Mouse (Mus musculus): ENCODE data around the gene Gm5150. TPM values are rescaled to one million over a fixed set of nuclear protein-coding genes. Genes with fewer than 3 reads are reported as not detected.
"Not testable (repeated sequence)": the region's sequence is repeated elsewhere in the genome, so short reads cannot be mapped to it uniquely, and the experiment has no call there.

Gm5150 gene
- polyA plus RNA-seq (2014; fragmentation: Nextera tagmentation; extraction: Ambion mirVana) = not detected in 2 replicates

DNA sequence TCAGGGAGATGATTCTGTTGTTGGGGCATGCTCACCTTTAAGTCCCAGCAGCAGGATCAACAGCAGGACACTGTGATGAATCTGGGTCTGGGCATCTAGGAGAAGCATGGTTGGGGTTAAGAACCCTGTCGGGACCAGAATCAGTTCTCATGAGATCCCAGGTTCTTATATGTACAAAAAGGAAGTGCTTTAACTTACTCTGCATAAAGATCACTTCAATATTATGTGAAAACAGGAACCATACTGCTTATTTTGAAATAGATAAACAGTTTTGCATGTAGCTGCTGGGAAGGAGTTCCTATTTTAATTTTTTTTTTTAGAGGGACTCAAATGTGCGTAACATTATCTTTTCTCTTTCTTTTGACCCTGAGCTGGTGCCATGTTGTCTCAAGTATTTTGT is at the start of gene Gm5150:
Gm5150 (minus strand) TSS at position 223 of the 400 bp plus-strand sequence.
- Histone ChIP-seq H3K27ac (ENCODE audit: low read depth, low read length) (no peak within 1 kb of the TSS), H3K9ac (ENCODE audit: low read length) (no peak within 1 kb of the TSS), H3K4me3 (ENCODE audit: low read depth, low read length) (no peak within 1 kb of the TSS), H3K4me1 (ENCODE audit: control insufficient read depth, insufficient read depth, low read length) (no peaks in the 10 kb centered on the region), H3K27me3 (replicated peaks; ENCODE audit: control insufficient read depth, insufficient read depth, low read length) (no peaks in the 10 kb centered on the region), H3K4me2 (ENCODE audit: low read length) (no peak within 1 kb of the TSS), H3K9me3 (replicated peaks; ENCODE audit: control insufficient read depth, low read length) (no peaks in the 10 kb centered on the region), H3K36me3 (ENCODE audit: control insufficient read depth, insufficient read depth, low read length) (no peaks in the 10 kb centered on the region)
- WGBS = 95% methylated on average over 2 of the region's 2 CpGs
- DNase-seq (ENCODE audit: low spot score) (no peak), ATAC-seq (no peak)

DNA sequence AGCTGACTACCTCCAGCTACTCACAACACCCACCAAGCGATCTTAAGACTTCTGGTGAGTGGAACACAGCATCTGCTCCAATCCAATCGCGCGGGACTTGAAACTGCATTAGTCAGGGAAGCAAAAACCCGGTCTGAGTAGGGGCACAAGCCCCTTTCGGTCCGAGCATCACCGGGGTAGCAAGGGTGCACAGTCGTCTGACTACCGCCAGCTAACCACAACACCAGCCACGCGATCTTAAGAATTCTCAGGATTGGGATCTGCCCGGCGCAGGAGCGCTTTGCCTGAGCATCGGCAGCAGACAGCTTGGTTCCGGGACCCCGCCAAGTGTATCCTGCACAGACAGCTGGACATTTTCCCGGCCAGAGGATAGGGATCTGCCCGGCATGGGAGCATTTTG is 45.5 kb upstream of the Gm5150 start:
- not testable (repeated sequence) for H3K36me3 ChIP-seq (ENCODE audit: control insufficient read depth, insufficient read depth, low read length); DNase-seq (ENCODE audit: low spot score); H3K9me3 ChIP-seq (replicated peaks; ENCODE audit: control insufficient read depth, low read length); H3K4me2 ChIP-seq (ENCODE audit: low read length); H3K27me3 ChIP-seq (replicated peaks; ENCODE audit: control insufficient read depth, insufficient read depth, low read length); H3K27ac ChIP-seq (ENCODE audit: low read depth, low read length); H3K4me1 ChIP-seq (ENCODE audit: control insufficient read depth, insufficient read depth, low read length); ATAC-seq; H3K4me3 ChIP-seq (ENCODE audit: low read depth, low read length); H3K9ac ChIP-seq (ENCODE audit: low read length)
- 87% methylated on average over 20 of the region's 20 CpGs for WGBS

DNA sequence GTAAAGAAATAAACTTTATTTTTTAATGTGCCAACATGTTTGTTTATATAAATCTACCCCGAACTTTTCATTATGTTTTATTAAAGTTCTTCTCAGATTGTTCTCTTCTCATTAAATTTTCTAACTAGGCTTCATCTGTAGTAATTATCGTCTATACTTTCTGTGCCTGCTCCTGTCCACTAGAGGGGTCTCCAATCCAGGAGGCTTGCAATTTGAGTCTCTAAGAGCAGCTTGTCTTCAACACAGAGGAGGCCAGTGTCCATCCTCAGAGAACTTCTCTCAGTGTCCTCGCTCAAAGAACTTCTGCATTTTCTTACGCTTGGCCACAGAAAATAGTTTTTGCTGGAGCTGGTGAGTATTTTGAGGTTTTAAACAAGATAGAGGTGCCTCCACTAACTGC is 41.1 kb upstream of the Gm5150 start:
- Histone ChIP-seq H3K4me2 (ENCODE audit: low read length) (no peak overlapping the region), H3K9ac (ENCODE audit: low read length) (no peak overlapping the region), H3K4me1 (ENCODE audit: control insufficient read depth, insufficient read depth, low read length) (no peaks in the 10 kb centered on the region), H3K27ac (ENCODE audit: low read depth, low read length) (no peak overlapping the region), H3K27me3 (replicated peaks; ENCODE audit: control insufficient read depth, insufficient read depth, low read length) (no peaks in the 10 kb centered on the region), H3K4me3 (ENCODE audit: low read depth, low read length) (no peak overlapping the region), H3K36me3 (ENCODE audit: control insufficient read depth, insufficient read depth, low read length) (no peaks in the 10 kb centered on the region), H3K9me3 (replicated peaks; ENCODE audit: control insufficient read depth, low read length) (no peaks in the 10 kb centered on the region)
- no peak for DNase-seq (ENCODE audit: low spot score)
- ATAC-seq = no peak
- WGBS = 64% methylated on average over 4 of the region's 4 CpGs

DNA sequence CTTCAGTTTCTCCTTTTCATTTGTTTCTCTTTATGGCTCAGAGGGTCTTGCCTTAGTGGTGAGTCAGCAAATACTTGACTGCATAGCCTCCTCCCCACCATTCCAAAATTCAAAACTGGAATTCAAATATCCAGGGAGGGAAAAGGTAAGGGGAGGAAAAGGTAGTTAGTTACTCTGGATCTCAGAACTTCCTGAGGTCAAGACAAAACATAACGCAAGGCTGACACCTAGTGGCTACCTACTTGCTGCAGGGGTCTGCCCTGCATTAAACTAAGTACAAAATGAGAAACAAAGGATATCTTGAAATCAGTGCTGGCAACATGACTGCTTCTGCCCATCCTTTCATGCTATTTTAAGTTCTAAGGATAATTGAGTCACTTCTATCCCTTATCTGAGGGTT is 37.1 kb upstream of the Gm5150 start:
- H3K4me2 ChIP-seq (ENCODE audit: low read length) = no peak overlapping the region
- WGBS = 0% methylated on average over 1 of the region's 1 CpGs

DNA sequence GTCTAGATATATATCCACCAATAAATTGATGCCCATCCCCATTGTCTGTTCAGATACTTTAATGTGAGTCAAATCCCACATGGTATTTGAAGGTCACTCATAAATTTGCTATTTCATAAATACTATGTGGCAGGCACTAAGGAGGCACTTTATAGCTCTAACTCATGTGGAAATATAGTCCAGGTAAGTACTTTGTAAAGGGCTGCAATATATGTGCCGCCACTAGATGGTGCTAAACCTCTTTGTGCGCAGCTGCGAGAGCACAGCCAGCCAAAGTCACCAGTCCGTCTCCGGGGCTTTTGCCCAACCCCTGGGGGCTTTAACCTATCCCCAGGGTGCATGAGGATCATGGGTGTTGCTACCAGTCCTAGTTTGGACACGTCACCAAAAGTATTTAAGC is 18.8 kb upstream of the Gm5150 start:
- not testable (repeated sequence) for H3K27ac ChIP-seq (ENCODE audit: low read depth, low read length); H3K36me3 ChIP-seq (ENCODE audit: control insufficient read depth, insufficient read depth, low read length); H3K9ac ChIP-seq (ENCODE audit: low read length); H3K9me3 ChIP-seq (replicated peaks; ENCODE audit: control insufficient read depth, low read length); H3K4me3 ChIP-seq (ENCODE audit: low read depth, low read length); H3K4me1 ChIP-seq (ENCODE audit: control insufficient read depth, insufficient read depth, low read length); H3K27me3 ChIP-seq (replicated peaks; ENCODE audit: control insufficient read depth, insufficient read depth, low read length); H3K4me2 ChIP-seq (ENCODE audit: low read length)
- ATAC-seq = peak; percentile 78
- DNase-seq (ENCODE audit: low spot score) = peak; percentile 28
- under 1% methylated on average over 4 of the region's 6 CpGs for WGBS

More for the DNA sequence above, 37.1 kb upstream of the Gm5150 start:
- H3K27me3 ChIP-seq (replicated peaks; ENCODE audit: control insufficient read depth, insufficient read depth, low read length) = no peaks in the 10 kb centered on the region
- no peak overlapping the region for H3K27ac ChIP-seq (ENCODE audit: low read depth, low read length)
- no peaks in the 10 kb centered on the region for H3K9me3 ChIP-seq (replicated peaks; ENCODE audit: control insufficient read depth, low read length)
- H3K9ac ChIP-seq (ENCODE audit: low read length) = no peak overlapping the region
- DNase-seq (ENCODE audit: low spot score) = peak; percentile 65
- H3K36me3 ChIP-seq (ENCODE audit: control insufficient read depth, insufficient read depth, low read length) = no peaks in the 10 kb centered on the region
- no peak overlapping the region for H3K4me3 ChIP-seq (ENCODE audit: low read depth, low read length)
- H3K4me1 ChIP-seq (ENCODE audit: control insufficient read depth, insufficient read depth, low read length) = no peaks in the 10 kb centered on the region
- peak; percentile 57; the same call in 1 of the 2 replicates for ATAC-seq

DNA sequence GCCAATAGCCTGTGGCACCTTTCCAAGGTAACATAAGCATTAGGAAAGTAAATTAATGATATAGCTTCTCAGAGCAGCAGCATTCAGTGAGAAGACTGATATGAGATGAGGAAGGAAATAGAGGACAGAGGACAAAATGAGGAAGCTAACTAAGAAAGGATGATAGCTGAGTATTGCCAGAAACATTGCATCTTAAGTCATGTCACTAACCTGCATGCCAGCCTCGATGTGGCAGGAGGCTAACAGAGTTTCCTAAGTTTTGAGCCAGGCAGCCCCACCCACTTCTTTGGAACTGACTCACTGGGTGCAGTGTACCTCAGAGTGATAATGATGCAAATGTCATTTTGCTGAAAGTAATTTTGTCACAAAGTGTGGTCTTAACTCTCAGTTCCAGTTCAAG is 16.0 kb upstream of the Gm5150 start:
- no peaks in the 10 kb centered on the region for H3K36me3 ChIP-seq (ENCODE audit: control insufficient read depth, insufficient read depth, low read length)
- DNase-seq (ENCODE audit: low spot score) (no peak), ATAC-seq (no peak)
- no peak overlapping the region for H3K27ac ChIP-seq (ENCODE audit: low read depth, low read length)
- 63% methylated on average over 1 of the region's 1 CpGs for WGBS
- H3K4me2 ChIP-seq (ENCODE audit: low read length) = no peak overlapping the region
- H3K27me3 ChIP-seq (replicated peaks; ENCODE audit: control insufficient read depth, insufficient read depth, low read length) = no peaks in the 10 kb centered on the region
- no peak overlapping the region for H3K4me3 ChIP-seq (ENCODE audit: low read depth, low read length)
- H3K9me3 ChIP-seq (replicated peaks; ENCODE audit: control insufficient read depth, low read length) = no peaks in the 10 kb centered on the region
- no peaks in the 10 kb centered on the region for H3K4me1 ChIP-seq (ENCODE audit: control insufficient read depth, insufficient read depth, low read length)
- no peak overlapping the region for H3K9ac ChIP-seq (ENCODE audit: low read length)

DNA sequence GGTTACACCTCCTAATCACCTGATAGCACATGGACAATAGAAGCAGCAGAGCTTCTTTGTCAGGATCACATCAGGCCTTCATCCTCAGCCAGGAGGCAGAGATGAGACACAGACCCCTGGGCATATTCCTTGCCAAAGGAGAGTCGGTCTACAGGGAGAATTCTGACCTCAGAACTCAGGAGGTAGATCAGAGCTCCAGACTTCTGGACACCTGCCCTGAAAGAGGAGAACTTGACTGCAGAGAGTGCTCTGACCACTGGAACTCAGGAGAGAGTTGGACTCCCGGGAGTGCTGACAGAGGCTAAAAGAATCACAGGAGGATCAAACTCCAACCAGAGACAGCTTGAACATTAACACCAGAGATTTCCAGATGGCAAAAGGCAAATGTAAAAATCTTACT is 8.2 kb upstream of the Gm5150 start:
- H3K4me3 ChIP-seq (ENCODE audit: low read depth, low read length); H3K4me2 ChIP-seq (ENCODE audit: low read length); H3K27ac ChIP-seq (ENCODE audit: low read depth, low read length); H3K36me3 ChIP-seq (ENCODE audit: control insufficient read depth, insufficient read depth, low read length); ATAC-seq; DNase-seq (ENCODE audit: low spot score); H3K4me1 ChIP-seq (ENCODE audit: control insufficient read depth, insufficient read depth, low read length); H3K9ac ChIP-seq (ENCODE audit: low read length); H3K9me3 ChIP-seq (replicated peaks; ENCODE audit: control insufficient read depth, low read length); H3K27me3 ChIP-seq (replicated peaks; ENCODE audit: control insufficient read depth, insufficient read depth, low read length): not testable (repeated sequence)
- 98% methylated on average over 2 of the region's 2 CpGs for WGBS

DNA sequence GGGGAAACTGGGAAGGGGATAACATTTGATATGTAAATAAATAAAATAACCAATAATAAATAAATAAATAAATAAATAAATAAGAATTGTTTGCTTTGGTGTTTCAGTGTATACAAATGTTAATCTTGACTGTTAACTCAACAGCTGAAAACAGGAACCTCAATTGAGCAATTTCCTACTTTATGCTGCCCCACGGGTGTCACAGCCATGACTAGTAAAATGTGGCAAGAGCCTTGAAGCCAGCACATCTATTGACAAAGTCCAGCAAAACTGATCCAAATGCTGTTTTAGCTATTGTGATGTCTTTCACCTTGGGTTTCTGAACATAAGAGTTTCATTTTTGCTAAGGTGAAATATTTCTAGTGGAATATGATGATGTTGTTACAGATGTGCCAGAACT is 1.6 kb upstream of the Gm5150 start:
- WGBS = 81% methylated on average over 1 of the region's 1 CpGs
- no peak for ATAC-seq

DNA sequence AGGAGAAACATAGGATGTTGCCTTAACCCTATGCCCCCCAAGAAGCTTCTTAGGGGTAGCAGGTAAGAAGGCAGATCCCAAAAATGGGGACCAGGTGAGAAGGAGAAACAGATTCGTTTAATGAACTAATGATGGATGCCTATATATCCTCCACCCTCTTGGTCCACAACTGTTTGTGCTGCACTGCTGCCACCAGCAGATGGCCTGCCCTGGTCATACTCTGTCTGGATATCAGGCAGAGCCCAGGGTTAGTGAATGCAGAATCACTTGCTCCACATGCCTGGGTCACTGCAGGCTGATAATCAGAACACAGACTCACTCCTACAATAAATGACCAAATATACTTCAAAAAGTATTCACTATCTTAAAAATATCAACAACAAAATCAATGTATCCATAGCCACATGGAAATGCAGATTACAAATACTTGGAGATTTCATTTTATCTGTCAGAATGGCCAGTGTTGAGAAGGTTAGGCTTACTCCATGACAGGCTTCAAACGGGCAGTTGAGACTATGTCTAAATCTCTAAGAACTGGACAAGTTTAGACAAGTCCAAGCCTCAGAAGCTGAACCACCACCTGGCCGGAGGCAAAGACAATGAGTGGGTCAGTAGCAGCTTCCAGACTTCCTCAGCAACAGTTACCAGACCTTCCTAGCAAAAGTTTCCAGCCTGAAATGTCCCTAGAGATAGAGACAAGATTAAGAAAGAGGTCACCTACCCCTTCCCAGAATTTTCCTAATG is 2.2 kb downstream of the Gm5150 start:
- H3K4me3 ChIP-seq (ENCODE audit: low read depth, low read length) = no peak overlapping the region
- no peaks in the 10 kb centered on the region for H3K27me3 ChIP-seq (replicated peaks; ENCODE audit: control insufficient read depth, insufficient read depth, low read length)
- no peak overlapping the region for H3K27ac ChIP-seq (ENCODE audit: low read depth, low read length)
- no peak overlapping the region for H3K4me2 ChIP-seq (ENCODE audit: low read length)
- DNase-seq (ENCODE audit: low spot score) (no peak), ATAC-seq (no peak)
- H3K9ac ChIP-seq (ENCODE audit: low read length) = no peak overlapping the region
- H3K4me1 ChIP-seq (ENCODE audit: control insufficient read depth, insufficient read depth, low read length) = no peaks in the 10 kb centered on the region
- 81% methylated on average over 3 of the region's 3 CpGs for WGBS
- no peaks in the 10 kb centered on the region for H3K36me3 ChIP-seq (ENCODE audit: control insufficient read depth, insufficient read depth, low read length)
- no peaks in the 10 kb centered on the region for H3K9me3 ChIP-seq (replicated peaks; ENCODE audit: control insufficient read depth, low read length)

More for the DNA sequence above, 1.6 kb upstream of the Gm5150 start:
- Histone ChIP-seq H3K36me3 (ENCODE audit: control insufficient read depth, insufficient read depth, low read length) (no peaks in the 10 kb centered on the region), H3K4me3 (ENCODE audit: low read depth, low read length) (no peak overlapping the region), H3K27me3 (replicated peaks; ENCODE audit: control insufficient read depth, insufficient read depth, low read length) (no peaks in the 10 kb centered on the region), H3K9ac (ENCODE audit: low read length) (no peak overlapping the region), H3K4me2 (ENCODE audit: low read length) (no peak overlapping the region), H3K27ac (ENCODE audit: low read depth, low read length) (no peak overlapping the region), H3K9me3 (replicated peaks; ENCODE audit: control insufficient read depth, low read length) (no peaks in the 10 kb centered on the region), H3K4me1 (ENCODE audit: control insufficient read depth, insufficient read depth, low read length) (no peaks in the 10 kb centered on the region)
- no peak for DNase-seq (ENCODE audit: low spot score)
